Mouse (Mus musculus): ENCODE data around the gene Tmem198. TPM values are rescaled to one million over a fixed set of nuclear protein-coding genes. Genes with fewer than 3 reads are reported as not detected.

The Tmem198 gene
- polyA plus RNA-seq, 1 experiment from 2014 or later, result 0.26 TPM

GRCm38 (mm10) chr1:75460297-75460696, 19.0 kb upstream of the Tmem198 start:
- Histone ChIP-seq H3K4me2 (no peak overlapping the region), H3K9me3 (ENCODE audit: low read depth, low read length) (no peaks in the 10 kb centered on the region), H3K27ac (ENCODE audit: low read depth) (no peak overlapping the region), H3K27me3 (ENCODE audit: insufficient read depth, low read length) (peaks cover 27% of the 10 kb centered on the region), H3K9ac (no peak overlapping the region), H3K4me3 (ENCODE audit: low read depth, low read length) (no peak overlapping the region), H3K36me3 (ENCODE audit: insufficient read depth) (no peaks in the 10 kb centered on the region), H3K4me1 (ENCODE audit: insufficient read depth) (peaks cover 7% of the 10 kb centered on the region; the same call in 1 of the 2 replicates)
- TF ChIP-seq CTCF (IDR thresholded peaks at IDR 0.05; ENCODE audit: low read depth), result no peak
- 54% methylated on average over 7 of the region's 7 CpGs for WGBS
- peak; percentile 45 for DNase-seq
- no peak for ATAC-seq (ENCODE audit: insufficient read depth)

GRCm38 (mm10) chr1:75462636-75463035, 16.7 kb upstream of the Tmem198 start:
- 33% methylated on average over 1 of the region's 1 CpGs for WGBS
- Histone ChIP-seq H3K27me3 (ENCODE audit: insufficient read depth, low read length) (peaks cover 7% of the 10 kb centered on the region; the same call in 1 of the 2 replicates), H3K9ac (no peak overlapping the region), H3K27ac (ENCODE audit: low read depth) (no peak overlapping the region), H3K4me3 (ENCODE audit: low read depth, low read length) (no peak overlapping the region), H3K9me3 (ENCODE audit: low read depth, low read length) (no peaks in the 10 kb centered on the region), H3K4me2 (no peak overlapping the region), H3K36me3 (ENCODE audit: insufficient read depth) (no peaks in the 10 kb centered on the region), H3K4me1 (ENCODE audit: insufficient read depth) (peaks cover 7% of the 10 kb centered on the region; the same call in 1 of the 2 replicates)
- DNase-seq, result no peak
- no peak for ATAC-seq (ENCODE audit: insufficient read depth)
- no peak for TF ChIP-seq CTCF (IDR thresholded peaks at IDR 0.05; ENCODE audit: low read depth)

GRCm38 (mm10) chr1:75463652-75464204, 15.6 kb upstream of the Tmem198 start:
- no peak for ATAC-seq (ENCODE audit: insufficient read depth)
- 63% methylated on average over 5 of the region's 5 CpGs for WGBS
- H3K27me3 ChIP-seq (ENCODE audit: insufficient read depth, low read length), result no peaks in the 10 kb centered on the region
- H3K4me2 ChIP-seq, result no peak overlapping the region
- peaks cover 7% of the 10 kb centered on the region; the same call in 1 of the 2 replicates for H3K4me1 ChIP-seq (ENCODE audit: insufficient read depth)
- no peak overlapping the region for H3K27ac ChIP-seq (ENCODE audit: low read depth)
- no peak overlapping the region for H3K9ac ChIP-seq
- DNase-seq, result no peak
- H3K36me3 ChIP-seq (ENCODE audit: insufficient read depth), result no peaks in the 10 kb centered on the region
- no peaks in the 10 kb centered on the region for H3K9me3 ChIP-seq (ENCODE audit: low read depth, low read length)
- H3K4me3 ChIP-seq (ENCODE audit: low read depth, low read length), result no peak overlapping the region
- no peak for TF ChIP-seq CTCF (IDR thresholded peaks at IDR 0.05; ENCODE audit: low read depth)

GRCm38 (mm10) chr1:75467215-75467927, 12.0 kb upstream of the Tmem198 start:
- peak; percentile 93 for TF ChIP-seq CTCF (IDR thresholded peaks at IDR 0.05; ENCODE audit: low read depth)
- Histone ChIP-seq H3K4me2 (no peak overlapping the region), H3K9ac (no peak overlapping the region)

GRCm38 (mm10) chr1:75469287-75469825, 10.0 kb upstream of the Tmem198 start:
- 71% methylated on average over 17 of the region's 17 CpGs for WGBS
- H3K4me1 ChIP-seq (ENCODE audit: insufficient read depth), result no peaks in the 10 kb centered on the region
- H3K9ac ChIP-seq, result no peak overlapping the region
- no peak overlapping the region for H3K4me3 ChIP-seq (ENCODE audit: low read depth, low read length)
- H3K4me2 ChIP-seq, result no peak overlapping the region
- H3K27ac ChIP-seq (ENCODE audit: low read depth), result no peak overlapping the region
- H3K36me3 ChIP-seq (ENCODE audit: insufficient read depth), result peaks cover 14% of the 10 kb centered on the region; the same call in 1 of the 2 replicates
- no peaks in the 10 kb centered on the region for H3K27me3 ChIP-seq (ENCODE audit: insufficient read depth, low read length)
- DNase-seq, result no peak
- no peak for TF ChIP-seq CTCF (IDR thresholded peaks at IDR 0.05; ENCODE audit: low read depth)
- ATAC-seq (ENCODE audit: insufficient read depth), result no peak
- H3K9me3 ChIP-seq (ENCODE audit: low read depth, low read length), result no peaks in the 10 kb centered on the region

More at GRCm38 (mm10) chr1:75467215-75467927, 12.0 kb upstream of the Tmem198 start:
- DNase-seq (peak; percentile 95), ATAC-seq (ENCODE audit: insufficient read depth) (peak; percentile 80)
- Histone ChIP-seq H3K27ac (ENCODE audit: low read depth) (no peak overlapping the region), H3K4me3 (ENCODE audit: low read depth, low read length) (no peak overlapping the region), H3K4me1 (ENCODE audit: insufficient read depth) (no peaks in the 10 kb centered on the region), H3K36me3 (ENCODE audit: insufficient read depth) (peaks cover under 1% of the 10 kb centered on the region; the same call in 1 of the 2 replicates), H3K27me3 (ENCODE audit: insufficient read depth, low read length) (no peaks in the 10 kb centered on the region), H3K9me3 (ENCODE audit: low read depth, low read length) (no peaks in the 10 kb centered on the region)
- 8% methylated on average over 14 of the region's 14 CpGs for WGBS

- ATAC-seq (ENCODE audit: insufficient read depth), result no peak
- H3K27me3 ChIP-seq (ENCODE audit: insufficient read depth, low read length), result peaks cover 20% of the 10 kb centered on the region
These were observed 2.9 kb upstream of the Tmem198 start for GRCm38 (mm10) chr1:75476441-75476840.

More at GRCm38 (mm10) chr1:75476441-75476840, 2.9 kb upstream of the Tmem198 start:
- Histone ChIP-seq H3K36me3 (ENCODE audit: insufficient read depth) (peaks cover 38% of the 10 kb centered on the region), H3K9ac (no peak overlapping the region), H3K4me1 (ENCODE audit: insufficient read depth) (0 out of 2 replicates have a peak, but pooled peaks cover 12% of the 10 kb centered on the region), H3K9me3 (ENCODE audit: low read depth, low read length) (no peaks in the 10 kb centered on the region), H3K4me2 (no peak overlapping the region), H3K4me3 (ENCODE audit: low read depth, low read length) (no peak overlapping the region), H3K27ac (ENCODE audit: low read depth) (no peak overlapping the region)
- WGBS, result 96% methylated on average over 11 of the region's 11 CpGs
- no peak for TF ChIP-seq CTCF (IDR thresholded peaks at IDR 0.05; ENCODE audit: low read depth)
- DNase-seq, result no peak
